Comparison of ENCODE assay signal across 9 mouse cellular contexts in the genomic region with DNA sequence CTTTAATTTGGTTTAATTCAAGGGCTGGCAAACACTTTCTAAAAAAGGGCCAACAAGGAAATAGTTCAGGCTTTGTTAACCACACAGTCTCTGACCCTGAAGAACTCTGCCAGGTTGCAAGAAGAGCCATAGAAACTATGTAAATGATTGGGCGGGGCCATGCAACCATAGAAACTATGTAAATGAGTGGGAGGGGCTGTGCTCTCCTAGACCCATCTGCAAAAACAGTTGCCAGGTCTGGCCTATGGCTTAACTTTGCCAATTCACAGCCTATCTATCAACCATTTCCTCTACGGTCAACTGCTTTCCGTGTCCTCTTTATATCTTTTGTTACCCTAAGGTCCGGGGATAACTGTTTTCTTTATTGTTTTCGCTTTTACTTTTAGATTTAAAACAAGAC. TPM values are rescaled to one million over a fixed set of nuclear protein-coding genes. Genes with fewer than 3 reads are reported as not detected.
DNase-seq lines count a peak whose midpoint lies in the region; ATAC-seq and TF ChIP-seq lines count a peak whose summit lies in the region.
"Had no signal": no experiment of that assay in that cellular context is flagged by ENCODE, and none has a peak within 500 bp of the region (broad histone marks: within the 10 kb centered on the region; RNA-seq: fewer than 3 reads in every experiment).

No protein-coding gene starts in this region.

- no peak for TF ChIP-seq CTCF in left cerebral cortex, adult 2 months (IDR thresholded peaks at IDR 0.05)

- H3K36me3 ChIP-seq in embryonic facial prominence, embryonic 14.5 days (ENCODE audit: control insufficient read depth, insufficient read depth, low read length): no peaks in the 10 kb centered on the region
- H3K36me3 ChIP-seq in embryonic facial prominence, embryonic 10.5 days (replicated peaks): no peaks in the 10 kb centered on the region
- H3K36me3 ChIP-seq in hindbrain, embryonic 13.5 days: no peaks in the 10 kb centered on the region
- H3K36me3 ChIP-seq in limb, embryonic 10.5 days: no peaks in the 10 kb centered on the region

- DNase-seq in embryonic facial prominence, embryonic 14.5 days (ENCODE audit: low spot score): peak; percentile 55
- no peak for DNase-seq in embryonic facial prominence, embryonic 10.5 days (ENCODE audit: low spot score)
- peak; percentile 72 for DNase-seq in lung, postnatal 36 days
- DNase-seq in adrenal gland, adult 2 months: no peak
- no peak for DNase-seq in left cerebral cortex, adult 2 months (ENCODE audit: extremely low spot score in 1 of 2, low spot score in 2 of 2)
- no peak for DNase-seq in limb, embryonic 10.5 days (ENCODE audit: low spot score)

- H3K4me2 ChIP-seq in embryonic facial prominence, embryonic 14.5 days (ENCODE audit: low read depth, low read length): no peak overlapping the region
- no peak overlapping the region for H3K4me2 ChIP-seq in hindbrain, embryonic 13.5 days

- no peaks in the 10 kb centered on the region for H3K27me3 ChIP-seq in embryonic facial prominence, embryonic 14.5 days (replicated peaks; ENCODE audit: control insufficient read depth, insufficient read depth, low read length)
- H3K27me3 ChIP-seq in embryonic facial prominence, embryonic 10.5 days (replicated peaks; ENCODE audit: low read depth, poor library complexity, severe bottlenecking): no peaks in the 10 kb centered on the region
- no peaks in the 10 kb centered on the region for H3K27me3 ChIP-seq in hindbrain, embryonic 13.5 days
- H3K27me3 ChIP-seq in limb, embryonic 10.5 days (ENCODE audit: low read depth, poor library complexity, severe bottlenecking): no peaks in the 10 kb centered on the region

- ATAC-seq in embryonic facial prominence, embryonic 14.5 days (ENCODE audit: low read depth): no peak
- ATAC-seq in CD4-positive, CD25-positive, alpha-beta regulatory T cell, adult 4 months: peak; percentile 57
- ATAC-seq in hindbrain, embryonic 13.5 days (ENCODE audit: low FRiP score): peak; percentile 26; the same call in 1 of the 2 replicates

- no peak overlapping the region for H3K9ac ChIP-seq in embryonic facial prominence, embryonic 14.5 days (ENCODE audit: low read depth, low read length)
- H3K9ac ChIP-seq in hindbrain, embryonic 13.5 days: no peak overlapping the region

- WGBS in embryonic facial prominence, embryonic 14.5 days: 77% methylated on average over 5 of the region's 5 CpGs
- WGBS in embryonic facial prominence, embryonic 10.5 days: 79% methylated on average over 5 of the region's 5 CpGs
- 50% methylated on average over 5 of the region's 5 CpGs for WGBS in hindbrain, embryonic 13.5 days
- 66% methylated on average over 5 of the region's 5 CpGs for WGBS in limb, embryonic 10.5 days

- intact Hi-C loops in left cerebral cortex, adult 2 months (cut with DNase I): no loop called here

- no peaks in the 10 kb centered on the region for H3K9me3 ChIP-seq in embryonic facial prominence, embryonic 14.5 days (ENCODE audit: control insufficient read depth, low read length)
- H3K9me3 ChIP-seq in embryonic facial prominence, embryonic 10.5 days: no peaks in the 10 kb centered on the region
- no peaks in the 10 kb centered on the region for H3K9me3 ChIP-seq in hindbrain, embryonic 13.5 days
- H3K9me3 ChIP-seq in limb, embryonic 10.5 days (replicated peaks): no peaks in the 10 kb centered on the region

- H3K4me1 ChIP-seq in embryonic facial prominence, embryonic 14.5 days (ENCODE audit: control insufficient read depth, insufficient read depth, low read length): peaks cover 18% of the 10 kb centered on the region
- H3K4me1 ChIP-seq in embryonic facial prominence, embryonic 10.5 days: peaks cover 52% of the 10 kb centered on the region
- H3K4me1 ChIP-seq in hindbrain, embryonic 13.5 days (replicated peaks): peaks cover 13% of the 10 kb centered on the region
- peaks cover 58% of the 10 kb centered on the region for H3K4me1 ChIP-seq in limb, embryonic 10.5 days

- H3K27ac ChIP-seq in embryonic facial prominence, embryonic 14.5 days (replicated peaks; ENCODE audit: low read depth, low read length): no peak overlapping the region
- no peak overlapping the region for H3K27ac ChIP-seq in embryonic facial prominence, embryonic 10.5 days (replicated peaks)
- no peak overlapping the region for H3K27ac ChIP-seq in hindbrain, embryonic 13.5 days
- H3K27ac ChIP-seq in left cerebral cortex, adult 2 months: no peak overlapping the region
- H3K27ac ChIP-seq in limb, embryonic 10.5 days: no peak overlapping the region

- no peak overlapping the region for H3K4me3 ChIP-seq in embryonic facial prominence, embryonic 14.5 days (ENCODE audit: low read depth, low read length)
- no peak overlapping the region for H3K4me3 ChIP-seq in embryonic facial prominence, embryonic 10.5 days
- no peak overlapping the region for H3K4me3 ChIP-seq in hindbrain, embryonic 13.5 days
- H3K4me3 ChIP-seq in left cerebral cortex, adult 2 months: no peak overlapping the region
- no peak overlapping the region for H3K4me3 ChIP-seq in limb, embryonic 10.5 days
- H3K4me3 ChIP-seq: myocyte had no signal

RNA-seq across cellular contexts. Expression of a gene that starts 25.0 kb away (rescaled TPM):
- 23.6 and 27.0 TPM in 2 replicates for polyA plus RNA-seq in embryonic facial prominence, embryonic 14.5 days (2014; fragmentation: Nextera tagmentation; extraction: Ambion mirVana)
- 15.8 and 19.4 TPM in 2 replicates for polyA plus RNA-seq in embryonic facial prominence, embryonic 10.5 days (2016; fragmentation: Nextera tagmentation; extraction: Ambion mirVana)
- 1 to 10 TPM; 5.4 to 5.5 TPM for polyA plus RNA-seq in CD4-positive, CD25-positive, alpha-beta regulatory T cell, adult 4 months (2017; shearing (Covaris generic))
- polyA plus RNA-seq in hindbrain, embryonic 13.5 days (2015; fragmentation: Nextera tagmentation; extraction: Ambion mirVana): 5.2 and 5.3 TPM in 2 replicates
- total RNA-seq in adrenal gland, adult 2 months (2021): 10 to 100 TPM; 32.2 to 50.9 TPM
- 9.2 and 9.3 TPM in 2 replicates for polyA plus RNA-seq in adrenal gland, adult 2 months (2012; rRNA removed)
- 10 to 100 TPM; 39.4 to 40.1 TPM for total RNA-seq in left cerebral cortex, adult 2 months (2021)
- polyA plus RNA-seq in limb, embryonic 10.5 days (2016; fragmentation: Nextera tagmentation; extraction: Ambion mirVana): 18.0 and 21.1 TPM in 2 replicates

Comparison
In these comparisons a context has a peak if more than half of its experiments do, and no peak if none do; other contexts are left out.
1. DNase-seq: peak in embryonic facial prominence, embryonic 14.5 days (single experiment) and lung, postnatal 36 days (single experiment); none in embryonic facial prominence, embryonic 10.5 days (single experiment), adrenal gland, adult 2 months (single experiment), left cerebral cortex, adult 2 months (0 of 2) and limb, embryonic 10.5 days (single experiment).